Mouse (Mus musculus): ENCODE measurements around the gene Anxa9. TPM values are rescaled to one million over a fixed set of nuclear protein-coding genes. Genes with fewer than 3 reads are reported as not detected.

The Anxa9 gene
- total and polyA plus RNA-seq, 3 experiments, result 1.5 to 4.1 (median 2.5) TPM

- Histone ChIP-seq H3K4me2 (ENCODE audit: insufficient read depth, low read depth, poor library complexity, severe bottlenecking) (no peak overlapping the region), H3K27ac (ENCODE audit: insufficient read depth, low read depth) (no peak overlapping the region), H3K4me3 (replicated peaks in 1 of 3; ENCODE audit: low read depth in 2 of 3, low read length in 2 of 3, poor library complexity in 1 of 3) (no peak overlapping the region), H3K27me3 (replicated peaks) (no peaks in the 10 kb centered on the region), H3K9ac (ENCODE audit: insufficient read depth, low read depth) (no peak overlapping the region), H3K4me1 (ENCODE audit: control insufficient read depth in 1 of 2, insufficient read depth in 2 of 2) (peaks cover 0 to 4% of the 10 kb centered on the region in 2 experiments; a peak in 1 of 4 replicates), H3K79me2 (replicated peaks; ENCODE audit: control insufficient read depth, extremely low read depth, insufficient read depth, poor library complexity, severe bottlenecking) (no peaks in the 10 kb centered on the region), H3K36me3 (replicated peaks in 1 of 2; ENCODE audit: control insufficient read depth in 1 of 2, insufficient read depth in 1 of 2, low read length in 1 of 2) (peaks cover 8 to 58% of the 10 kb centered on the region in 2 experiments), H3K9me3 (replicated peaks; ENCODE audit: low read length) (peaks cover 2% of the 10 kb centered on the region)
- in situ Hi-C loops (cut with MboI; ENCODE audit: low pct_ligation_motif_present, low pct_unique_long_range_greater_than_20kb, low sequenced_read_pairs) (loop anchor here (5.0 kb wide), 1 partner anchor 136 kb away; the partner anchor contains the start of genes Lysmd1 and Scnm1), dilution Hi-C loops (cut with MboI; ENCODE audit: extremely low pct_ligation_motif_present, extremely low pct_unique_long_range_greater_than_20kb, low sequenced_read_pairs) (no loop called here)
- no peak for DNase-seq (ENCODE audit: extremely low read depth)
- TF ChIP-seq NRF1 (IDR thresholded peaks at IDR 0.05; ENCODE audit: low read depth, low read length) (no peak), CTCF (conservative IDR thresholded peaks at IDR 0.05 in 1 of 2, IDR thresholded peaks at IDR 0.05 in 1 of 2; ENCODE audit: low read depth in 2 of 2, low read length in 2 of 2) (no peak), MXI1 (IDR thresholded peaks at IDR 0.05; ENCODE audit: low read depth, low read length) (no peak), BHLHE40 (IDR thresholded peaks at IDR 0.05; ENCODE audit: low read depth, low read length) (no peak)
These were observed 39.1 kb downstream of the Anxa9 start for GRCm38 (mm10) chr3:95267855-95268254.

DNA sequence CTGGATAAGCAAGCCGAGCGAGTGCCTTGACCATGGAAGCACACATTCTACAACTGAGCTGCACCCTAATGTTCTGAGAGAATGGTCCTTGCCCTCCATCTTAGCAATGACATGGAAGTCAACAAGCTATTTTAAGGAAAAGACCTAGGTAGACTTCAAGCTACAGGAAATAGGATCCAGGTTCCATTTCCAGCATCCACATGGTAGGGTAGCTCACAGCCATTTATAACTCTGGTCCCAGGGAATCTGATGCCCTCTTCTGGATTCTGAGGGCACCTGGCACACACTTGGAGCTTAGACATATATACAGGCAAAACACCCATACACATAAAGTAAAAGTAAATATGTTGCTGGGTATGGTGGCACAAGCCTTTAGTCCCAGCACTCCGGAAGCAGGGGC is 40.9 kb downstream of the Anxa9 start:
- no peak for DNase-seq (ENCODE audit: extremely low read depth)
- dilution Hi-C loops (cut with MboI; ENCODE audit: extremely low pct_ligation_motif_present, extremely low pct_unique_long_range_greater_than_20kb, low sequenced_read_pairs), result no loop called here
- Histone ChIP-seq H3K27me3 (replicated peaks) (no peaks in the 10 kb centered on the region), H3K79me2 (replicated peaks; ENCODE audit: control insufficient read depth, extremely low read depth, insufficient read depth, poor library complexity, severe bottlenecking) (no peaks in the 10 kb centered on the region), H3K4me2 (ENCODE audit: insufficient read depth, low read depth, poor library complexity, severe bottlenecking) (no peak overlapping the region), H3K9me3 (replicated peaks; ENCODE audit: low read length) (peaks cover 2% of the 10 kb centered on the region), H3K27ac (ENCODE audit: insufficient read depth, low read depth) (no peak overlapping the region), H3K4me1 (ENCODE audit: control insufficient read depth in 1 of 2, insufficient read depth in 2 of 2) (peaks cover 0 to 11% of the 10 kb centered on the region in 2 experiments; a peak in 1 of 4 replicates), H3K36me3 (replicated peaks in 1 of 2; ENCODE audit: control insufficient read depth in 1 of 2, insufficient read depth in 1 of 2, low read length in 1 of 2) (peaks cover 8 to 65% of the 10 kb centered on the region in 2 experiments), H3K9ac (ENCODE audit: insufficient read depth, low read depth) (no peak overlapping the region), H3K4me3 (replicated peaks in 1 of 3; ENCODE audit: low read depth in 2 of 3, low read length in 2 of 3, poor library complexity in 1 of 3) (no peak overlapping the region)
- in situ Hi-C loops (cut with MboI; ENCODE audit: low pct_ligation_motif_present, low pct_unique_long_range_greater_than_20kb, low sequenced_read_pairs), result loop anchor here (5.0 kb wide), 1 partner anchor 134 kb away; the partner anchor contains the start of genes Lysmd1 and Scnm1
- TF ChIP-seq MAZ (IDR thresholded peaks at IDR 0.05; ENCODE audit: low read depth, low read length), result no peak
- no peak for TF ChIP-seq ZMIZ1 (IDR thresholded peaks at IDR 0.05; ENCODE audit: low read depth, low read length)
- no peak for TF ChIP-seq IRF4 (IDR thresholded peaks at IDR 0.05; ENCODE audit: low read depth, low read length)
- no peak for TF ChIP-seq RAD21 (IDR thresholded peaks at IDR 0.05; ENCODE audit: low read depth, low read length)
- TF ChIP-seq CHD2 (IDR thresholded peaks at IDR 0.05; ENCODE audit: low read length), result no peak
- TF ChIP-seq UBTF (IDR thresholded peaks at IDR 0.05; ENCODE audit: low read depth, low read length), result no peak
- TF ChIP-seq USF2 (conservative IDR thresholded peaks at IDR 0.05; ENCODE audit: low read depth, low read length), result no peak
- no peak for TF ChIP-seq KAT2A (IDR thresholded peaks at IDR 0.05; ENCODE audit: insufficient replicate concordance, low read length)
- no peak for TF ChIP-seq CHD1 (IDR thresholded peaks at IDR 0.05; ENCODE audit: low read depth, low read length)
- no peak for TF ChIP-seq SMC3 (IDR thresholded peaks at IDR 0.05; ENCODE audit: low read depth, low read length)
- no peak for TF ChIP-seq POLR2A (IDR thresholded peaks at IDR 0.05; ENCODE audit: low read depth, low read length)
- TF ChIP-seq POLR2AphosphoS2 (IDR thresholded peaks at IDR 0.05; ENCODE audit: low read depth, low read length), result no peak
- no peak for TF ChIP-seq ZC3H11A (IDR thresholded peaks at IDR 0.05; ENCODE audit: low read depth, low read length)
- no peak for TF ChIP-seq JUN (IDR thresholded peaks at IDR 0.05; ENCODE audit: insufficient read depth, low read depth, low read length)

All from CH12.LX (cell line).